Mouse (Mus musculus) MEL (cell line): ENCODE measurements around the gene Gprasp1.

Experiments used
- CTCF ChIP-seq, 3 experiments: IDR thresholded peaks in 2 of 3; conservative IDR thresholded peaks in 1 of 3; 2 replicates each; pipeline ENCODE4 v1.5.1; 2011 to 2012; ENCODE audit warnings: low read length in 3 of 3, low read depth in 2 of 3, mild to moderate bottlenecking in 2 of 3, improper control_type of control experiment in 1 of 3, inconsistent platforms in 1 of 3, mixed read lengths in 1 of 3, moderate library complexity in 1 of 3; ENCODE audit not compliant: control insufficient read depth in 1 of 3, insufficient read depth in 1 of 3, poor library complexity in 1 of 3, severe bottlenecking in 1 of 3
- GATA1 ChIP-seq: IDR thresholded peaks from 2 replicates; pipeline ENCODE4 v1.6.1; 2011; ENCODE audit warnings: low read depth, low read length, improper control_type of control experiment
- MAFK ChIP-seq: IDR thresholded peaks from 2 replicates; pipeline ENCODE4 v1.6.1; 2011; ENCODE audit warnings: low read depth, mild to moderate bottlenecking, low read length, improper control_type of control experiment, borderline replicate concordance
- MYB ChIP-seq: IDR thresholded peaks from 2 replicates; pipeline ENCODE4 v1.6.1; 2011; ENCODE audit warnings: mild to moderate bottlenecking, low read depth, low read length, improper control_type of control experiment
- POLR2A ChIP-seq, 2 experiments: IDR thresholded peaks; 2 replicates each; pipeline ENCODE4 v1.6.1; 2011 to 2012; ENCODE audit warnings: low read length in 2 of 2, mild to moderate bottlenecking in 2 of 2, control low read depth in 1 of 2, improper control_type of control experiment in 1 of 2, low read depth in 1 of 2, moderate library complexity in 1 of 2; ENCODE audit not compliant: control insufficient read depth in 1 of 2, insufficient read depth in 1 of 2, poor library complexity in 1 of 2
- RAD21 ChIP-seq: IDR thresholded peaks from 2 replicates; pipeline ENCODE4 v1.6.1; 2011; ENCODE audit warnings: mild to moderate bottlenecking, low read depth, low read length, improper control_type of control experiment
- TAL1 ChIP-seq: IDR thresholded peaks from 2 replicates; pipeline ENCODE4 v1.6.1; 2012; ENCODE audit warnings: mild to moderate bottlenecking, inconsistent platforms, low read length, moderate library complexity, mixed read lengths
- USF2 ChIP-seq, 2 experiments: IDR thresholded peaks; 2 replicates each; pipeline ENCODE4 v1.6.1; 2011 to 2012; ENCODE audit warnings: improper control_type of control experiment in 2 of 2, low read length in 2 of 2, borderline replicate concordance in 1 of 2, inconsistent platforms in 1 of 2, low read depth in 1 of 2, mild to moderate bottlenecking in 1 of 2; ENCODE audit not compliant: insufficient read depth in 1 of 2

DNA sequence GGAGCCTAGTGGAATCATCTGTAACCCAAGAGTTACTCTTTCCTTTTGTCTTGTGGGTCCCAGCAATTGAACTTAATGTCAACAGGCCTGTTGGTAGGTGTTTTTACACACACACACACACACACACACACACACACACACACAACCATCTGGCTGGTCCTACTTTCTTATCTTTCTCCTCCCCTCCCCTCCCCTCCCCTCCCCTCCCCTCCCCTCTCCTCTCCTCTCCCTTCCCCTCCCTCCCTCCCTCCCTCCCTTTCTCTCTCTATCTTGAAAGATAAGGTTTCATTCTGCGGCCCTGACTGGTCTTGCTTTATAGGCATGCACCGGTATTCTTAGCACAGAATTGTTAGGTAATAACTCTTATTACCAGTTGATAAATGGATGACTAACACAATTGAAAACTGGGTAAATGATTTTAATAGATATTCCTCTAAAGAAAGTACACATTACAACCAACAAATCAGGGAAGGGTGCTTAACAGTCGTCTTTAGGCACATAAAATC is 25.6 kb downstream of the Gprasp1 start:
- TF ChIP-seq RAD21 (no peak), GATA1 (no peak), CTCF (IDR thresholded peaks at IDR 0.05 in 2 of 3, conservative IDR thresholded peaks at IDR 0.05 in 1 of 3; ENCODE audit: control insufficient read depth in 1 of 3, insufficient read depth in 1 of 3, low read depth in 2 of 3, low read length in 3 of 3, poor library complexity in 1 of 3, severe bottlenecking in 1 of 3) (no peak), TAL1 (no peak), POLR2A (IDR thresholded peaks at IDR 0.05; ENCODE audit: control insufficient read depth in 1 of 2, insufficient read depth in 1 of 2, low read depth in 1 of 2, low read length in 2 of 2, poor library complexity in 1 of 2) (no peak), USF2 (IDR thresholded peaks at IDR 0.05; ENCODE audit: borderline replicate concordance in 1 of 2, insufficient read depth in 1 of 2, low read depth in 1 of 2, low read length in 2 of 2) (no peak), MYB (no peak), MAFK (no peak)
